Mouse (Mus musculus) spleen, adult 2 months (tissue): Measurements from ENCODE around the gene Fzd2. TPM values are rescaled to one million over a fixed set of nuclear protein-coding genes. Genes with fewer than 3 reads are reported as not detected.
A peak's percentile ranks its signal among the peaks of the same experiment; 100 is the strongest.

Experiments
- DNase-seq, 2 experiments: peaks; one replicate each; pipeline versions ENCODE4 v3.0.0 to v3.0.0-alpha.2; 2012 to 2021; ENCODE audit warnings: low spot score in 2 of 2, low read depth in 1 of 2
- H3K27ac ChIP-seq: fragments of 200-500 bp; 2 replicates; pipeline ENCODE4 v1.5.1; 2012; ENCODE audit warnings: low read length, inconsistent platforms; ENCODE audit not compliant: insufficient read depth
- H3K27me3 ChIP-seq: fragments of 200-500 bp; 2 replicates; pipeline ENCODE4 v1.6.1; 2012; ENCODE audit warnings: mild to moderate bottlenecking, moderate library complexity, low read length, inconsistent platforms; ENCODE audit not compliant: control insufficient read depth, insufficient read depth
- H3K36me3 ChIP-seq: fragments of 200-500 bp; 2 replicates; pipeline ENCODE4 v1.6.1; 2012; ENCODE audit warnings: mild to moderate bottlenecking, low read length, inconsistent platforms; ENCODE audit not compliant: control insufficient read depth, insufficient read depth
- H3K4me1 ChIP-seq: fragments of 200-500 bp; 2 replicates; pipeline ENCODE4 v1.6.1; 2011; ENCODE audit warnings: inconsistent platforms; ENCODE audit not compliant: control insufficient read depth, insufficient read depth, insufficient read length
- H3K4me3 ChIP-seq: fragments of 200-500 bp; 2 replicates; pipeline ENCODE4 v1.5.1; 2011; ENCODE audit warnings: mild to moderate bottlenecking, inconsistent platforms; ENCODE audit not compliant: insufficient read depth, insufficient read length; ENCODE audit errors: extremely low read depth
- CTCF ChIP-seq: fragments of 200-500 bp; IDR thresholded peaks from 2 replicates; pipeline ENCODE4 v1.5.1; 2011; ENCODE audit warnings: mild to moderate bottlenecking, inconsistent platforms; ENCODE audit not compliant: insufficient read depth, insufficient read length, insufficient replicate concordance; ENCODE audit errors: extremely low read depth
- POLR2A ChIP-seq: fragments of 200-500 bp; IDR thresholded peaks from 2 replicates; pipeline ENCODE4 v1.6.1; 2011; ENCODE audit warnings: low read depth, low read length, inconsistent platforms
- WGBS: fragments of 180-500 bp; shearing (Covaris S2); methylation state at CpG from one replicate; pipeline ENCODE4 v1.1.7; 2018; 5-methylcytosine and 5-hydroxymethylcytosine counted together
- polyA plus RNA-seq: library from polyadenylated mRNA; depleted of rRNA; stranded (reverse); fragments of >200 nt; gene quantifications from 2 replicates; pipeline ENCODE4 v1.2.3, GENCODE M21; 2012

Fzd2 gene
- polyA plus RNA-seq, 1 experiment, result 2.9 TPM

DNA sequence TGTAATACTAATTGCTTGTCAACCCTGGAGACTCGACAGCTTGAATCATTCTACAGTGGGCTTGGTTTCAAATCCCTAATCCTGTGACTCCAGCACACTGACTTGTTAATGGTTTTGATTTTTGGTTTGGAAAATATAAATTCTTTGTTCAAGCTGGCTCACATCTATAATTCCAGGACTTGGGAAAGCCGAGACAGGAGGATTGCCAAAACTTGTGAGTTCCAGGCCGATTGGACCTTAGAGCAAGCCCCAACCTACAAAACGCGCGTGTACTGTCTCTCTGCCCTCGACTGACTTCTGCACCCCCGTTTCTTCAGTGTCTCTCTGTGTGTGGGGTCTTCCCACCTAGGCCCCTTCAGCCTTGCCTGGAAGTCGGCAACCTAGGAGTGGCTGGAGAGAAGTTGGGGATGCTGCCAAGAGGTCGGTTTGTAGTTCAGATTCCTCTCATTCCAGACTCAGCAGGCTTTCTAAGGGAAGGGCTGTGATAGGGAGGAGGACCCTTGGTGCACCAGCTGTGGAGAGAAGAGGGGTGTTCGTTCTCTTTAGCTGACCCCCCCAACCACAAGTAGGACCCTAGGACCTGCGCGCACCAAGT is 22.1 kb upstream of the Fzd2 start:
- H3K4me1 ChIP-seq, result no peaks in the 10 kb centered on the region; the same call in 1 of the 2 replicates
- H3K27ac ChIP-seq, result no peak overlapping the region
- no peak overlapping the region for H3K4me3 ChIP-seq
- TF ChIP-seq CTCF, result no peak
- no peak for TF ChIP-seq POLR2A
- H3K36me3 ChIP-seq, result no peaks in the 10 kb centered on the region
- DNase-seq, result no peak
- 59% methylated on average over 13 of the region's 13 CpGs for WGBS
- 0 out of 2 replicates have a peak, but pooled peaks cover 2% of the 10 kb centered on the region for H3K27me3 ChIP-seq

DNA sequence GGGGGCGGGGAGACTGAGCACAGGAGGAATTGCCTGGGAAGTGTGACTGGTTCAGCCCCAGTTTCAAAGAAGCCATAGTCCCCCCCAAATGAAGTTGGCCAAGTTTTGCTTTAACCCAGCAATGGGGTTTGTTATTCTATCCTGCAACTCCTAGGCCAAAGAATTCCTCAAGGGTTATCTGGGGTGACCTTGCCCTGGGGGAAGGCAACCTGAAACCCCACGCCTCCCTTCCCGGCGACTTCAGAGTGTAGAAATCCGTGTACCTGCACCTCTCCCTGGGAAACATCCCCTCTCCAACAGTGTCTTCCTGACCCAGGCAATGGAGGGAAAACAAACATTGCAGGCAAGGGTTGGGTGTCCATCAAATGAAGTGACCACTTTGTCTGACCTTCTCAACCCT is 21.5 kb upstream of the Fzd2 start:
- WGBS, result 51% methylated on average over 5 of the region's 5 CpGs
- H3K27ac ChIP-seq, result no peak overlapping the region
- no peaks in the 10 kb centered on the region for H3K36me3 ChIP-seq
- no peak overlapping the region for H3K4me3 ChIP-seq
- no peak for TF ChIP-seq POLR2A
- no peak for TF ChIP-seq CTCF
- H3K27me3 ChIP-seq, result 0 out of 2 replicates have a peak, but pooled peaks cover 2% of the 10 kb centered on the region
- H3K4me1 ChIP-seq, result no peaks in the 10 kb centered on the region; the same call in 1 of the 2 replicates
- no peak for DNase-seq

DNA sequence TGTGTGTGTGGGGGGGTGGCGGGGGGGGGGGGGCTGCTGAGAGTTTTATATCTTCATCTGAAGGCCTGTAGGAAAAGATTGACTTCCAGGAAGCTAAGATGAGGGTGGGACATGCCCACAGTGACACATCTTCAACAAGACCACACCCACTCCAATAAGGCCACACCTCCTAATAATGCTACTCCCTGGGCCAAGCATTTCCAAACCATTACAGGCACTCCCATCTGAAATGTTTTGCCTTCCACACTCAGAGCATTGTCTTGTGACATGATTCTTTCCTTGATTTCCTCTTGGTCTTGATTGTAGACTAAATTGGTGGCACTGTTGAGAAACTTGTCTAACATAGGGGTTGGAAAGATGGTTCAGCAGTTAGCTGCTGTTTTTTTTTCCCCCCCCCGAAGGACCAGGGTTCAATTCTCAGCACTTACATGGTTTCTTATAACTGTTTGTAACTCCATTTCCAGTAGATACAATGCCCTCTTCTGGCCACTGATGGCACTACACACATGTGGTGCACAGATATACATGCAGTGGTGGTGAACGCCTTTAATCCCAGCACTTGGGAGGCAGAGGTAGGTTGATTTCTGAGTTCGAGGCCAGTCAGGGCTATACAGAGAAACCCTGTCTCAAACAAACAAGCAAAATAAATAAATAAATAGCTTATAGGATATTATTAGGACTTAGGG is 17.6 kb upstream of the Fzd2 start:
- DNase-seq, result no peak
- no peak for TF ChIP-seq POLR2A
- H3K4me3 ChIP-seq, result no peak overlapping the region
- H3K27ac ChIP-seq, result no peak overlapping the region
- H3K4me1 ChIP-seq, result no peaks in the 10 kb centered on the region
- H3K27me3 ChIP-seq, result 0 out of 2 replicates have a peak, but pooled peaks cover 2% of the 10 kb centered on the region
- WGBS, result 92% methylated on average over 4 of the region's 4 CpGs
- no peaks in the 10 kb centered on the region for H3K36me3 ChIP-seq

DNA sequence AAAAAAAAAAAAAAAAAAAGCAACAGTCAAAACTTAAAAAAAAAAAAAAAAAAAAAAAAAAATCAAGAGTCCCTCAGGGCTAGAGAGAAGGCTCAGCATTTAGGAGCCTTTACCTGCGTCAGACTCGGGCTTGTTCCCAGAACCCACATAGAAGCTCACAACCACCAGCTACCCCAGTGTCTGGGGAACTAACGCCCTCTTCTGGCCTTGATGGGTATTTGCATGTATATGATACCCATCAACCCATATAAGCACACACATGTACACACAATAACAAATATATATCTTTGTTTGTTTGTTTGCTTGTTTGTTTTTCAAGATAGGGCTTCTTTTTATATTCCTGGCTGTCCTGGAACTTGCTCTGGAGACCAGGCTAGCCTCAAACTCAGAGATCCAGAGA is 16.6 kb upstream of the Fzd2 start:
- TF ChIP-seq POLR2A, result no peak
- TF ChIP-seq CTCF, result no peak
- H3K27ac ChIP-seq, result no peak overlapping the region
- no peak for DNase-seq
- WGBS, result 84% methylated on average over 3 of the region's 3 CpGs
- H3K27me3 ChIP-seq, result no peaks in the 10 kb centered on the region
- H3K36me3 ChIP-seq, result no peaks in the 10 kb centered on the region
- H3K4me1 ChIP-seq, result no peaks in the 10 kb centered on the region
- H3K4me3 ChIP-seq, result no peak overlapping the region

DNA sequence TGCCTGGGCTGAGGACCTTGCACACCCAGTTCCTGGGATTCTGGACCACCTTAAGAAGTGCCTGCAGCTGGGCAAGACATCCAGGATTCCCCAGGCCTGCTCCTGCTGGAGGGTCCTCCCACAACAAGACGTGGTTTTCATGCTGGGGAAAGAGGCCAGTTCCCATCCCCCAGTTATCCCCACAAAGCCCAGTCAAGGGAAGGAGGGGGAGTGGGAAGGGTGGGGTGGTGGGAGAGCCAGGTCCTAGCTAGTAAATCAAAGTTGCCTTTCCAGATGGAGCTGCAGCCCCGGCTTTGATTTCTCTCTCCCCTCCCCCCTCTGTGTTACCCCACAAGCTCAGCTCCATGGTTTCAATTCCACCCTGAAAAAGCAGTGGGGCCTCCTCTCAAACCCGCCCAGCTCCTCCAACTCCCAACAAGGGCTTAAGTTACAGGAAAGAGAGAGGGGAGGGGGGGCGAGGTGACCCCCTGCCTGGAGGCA is 8.8 kb upstream of the Fzd2 start:
- Histone ChIP-seq H3K4me3 (no peak overlapping the region), H3K4me1 (no peaks in the 10 kb centered on the region), H3K27ac (no peak overlapping the region), H3K36me3 (no peaks in the 10 kb centered on the region), H3K27me3 (no peaks in the 10 kb centered on the region)
- no peak for DNase-seq
- WGBS, result 41% methylated on average over 4 of the region's 4 CpGs
- no peak for TF ChIP-seq CTCF
- TF ChIP-seq POLR2A, result no peak

DNA sequence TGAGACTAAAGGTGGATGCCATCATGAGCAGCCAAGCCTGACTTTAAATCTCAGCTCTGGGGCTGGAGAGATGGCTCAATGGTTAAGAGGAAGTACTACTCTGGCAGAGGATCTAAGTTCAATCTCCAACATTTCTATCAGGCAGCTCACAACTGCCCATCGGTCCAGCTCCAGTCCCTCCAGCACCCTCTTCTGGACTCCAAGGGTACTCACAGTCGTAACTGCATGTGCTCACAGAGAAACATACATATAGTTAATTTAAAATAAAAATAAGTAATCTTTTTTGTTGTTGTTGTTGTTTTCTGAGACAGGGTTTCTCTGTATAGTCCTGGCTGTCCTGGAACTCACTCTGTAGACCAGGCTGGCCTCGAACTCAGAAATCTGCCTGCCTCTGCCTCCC is 4.3 kb upstream of the Fzd2 start:
- WGBS, result 81% methylated on average over 3 of the region's 3 CpGs
- peaks cover 13% of the 10 kb centered on the region for H3K27me3 ChIP-seq
- H3K4me3 ChIP-seq, result no peak overlapping the region
- DNase-seq, result no peak
- H3K36me3 ChIP-seq, result no peaks in the 10 kb centered on the region
- no peak for TF ChIP-seq CTCF
- no peak for TF ChIP-seq POLR2A
- H3K4me1 ChIP-seq, result peaks cover 3% of the 10 kb centered on the region; the same call in 1 of the 2 replicates
- no peak overlapping the region for H3K27ac ChIP-seq

DNA sequence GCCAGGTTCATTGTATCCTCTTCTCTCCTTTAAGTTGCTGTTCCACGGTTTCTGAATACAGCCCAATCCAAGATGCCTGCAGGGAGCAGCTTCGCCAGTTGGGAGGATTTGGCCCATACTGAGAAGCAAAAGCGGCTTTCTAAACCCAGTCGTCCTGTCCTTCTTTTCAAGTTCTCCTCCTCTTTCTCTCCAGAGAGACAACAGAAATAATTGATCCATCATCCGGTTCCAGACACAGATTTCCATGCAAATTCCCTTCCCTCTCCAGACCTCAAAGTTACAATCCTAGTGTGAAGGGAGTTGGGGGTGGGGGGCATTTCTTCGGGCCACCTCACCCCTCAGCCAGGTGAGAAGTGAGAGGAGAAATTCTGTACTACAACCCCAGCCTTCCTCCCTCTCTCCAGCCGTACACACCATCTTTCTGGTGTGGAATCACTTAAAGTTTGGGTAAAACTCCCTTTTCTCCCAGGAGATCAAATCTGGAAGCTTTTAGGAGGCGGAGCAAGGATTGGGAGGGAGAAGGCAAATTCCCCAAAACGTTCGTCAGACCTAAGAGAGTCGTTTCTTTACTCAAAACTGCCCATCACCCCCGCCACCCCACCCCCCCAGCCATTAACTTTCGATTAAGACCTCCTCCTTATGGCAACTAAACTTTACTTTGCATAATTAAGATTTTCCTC is 1.2 kb upstream of the Fzd2 start:
- no peak overlapping the region for H3K27ac ChIP-seq
- peaks cover 18% of the 10 kb centered on the region for H3K27me3 ChIP-seq
- whole genome bisulfite sequencing, result 24% methylated on average over 13 of the region's 13 CpGs
- peak overlapping the region; percentile 11; the same call in 1 of the 2 replicates for H3K4me3 ChIP-seq
- no peak for TF ChIP-seq POLR2A
- no peak for TF ChIP-seq CTCF
- peaks cover 4% of the 10 kb centered on the region; the same call in 1 of the 2 replicates for H3K4me1 ChIP-seq
- DNase-seq, result no peak
- no peaks in the 10 kb centered on the region for H3K36me3 ChIP-seq
